Mouse (Mus musculus): ENCODE measurements at regions not wholly inside any gene's neighbourhood (a gene's known extent, or its start where the extent isn't known, plus 50 kb on each side); places are given as distances from the start of the nearest gene placed in this dataset.

DNA sequence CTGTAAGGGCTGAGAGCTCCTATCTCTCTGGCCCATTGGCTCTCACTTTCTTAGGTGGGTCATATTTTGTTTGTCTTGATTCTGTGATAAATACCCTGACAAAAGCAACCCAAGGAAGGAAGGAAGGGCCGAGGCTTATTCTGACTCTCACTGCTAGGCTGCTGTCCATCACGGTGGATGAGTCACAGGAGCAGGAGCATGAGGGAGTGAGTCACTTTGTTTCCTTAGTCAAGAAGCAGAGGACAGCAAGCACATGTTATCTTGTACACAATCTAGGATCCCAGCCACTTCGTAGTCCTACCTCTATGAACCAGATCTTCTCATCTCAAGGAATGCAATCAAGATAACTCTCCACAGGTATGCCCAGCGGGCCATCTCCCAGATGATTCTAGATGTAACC is 69.9 kb downstream of the Atp6v1g3 start:
- peak; percentile 41 for DNase-seq

DNA sequence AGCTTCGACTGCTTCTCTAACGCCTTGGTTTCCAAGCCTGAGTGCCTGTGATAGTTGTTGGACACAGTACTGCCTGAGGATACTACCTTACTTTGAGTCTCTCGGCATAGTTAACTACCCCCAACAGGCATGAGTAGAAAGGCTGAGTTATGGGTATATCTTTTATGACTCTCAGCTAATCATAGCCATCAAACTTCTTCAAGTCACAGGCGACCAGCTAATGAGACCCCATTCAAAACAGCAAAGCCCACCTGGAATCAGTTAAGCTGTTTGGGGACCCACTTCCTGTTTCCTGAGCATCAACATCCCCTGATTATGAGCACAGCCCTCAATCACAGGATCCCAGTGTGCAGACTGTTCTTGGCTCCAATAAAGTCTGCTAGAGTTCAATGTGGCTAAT is 71.4 kb downstream of the Atp6v1g3 start:
- no peak for DNase-seq

DNA sequence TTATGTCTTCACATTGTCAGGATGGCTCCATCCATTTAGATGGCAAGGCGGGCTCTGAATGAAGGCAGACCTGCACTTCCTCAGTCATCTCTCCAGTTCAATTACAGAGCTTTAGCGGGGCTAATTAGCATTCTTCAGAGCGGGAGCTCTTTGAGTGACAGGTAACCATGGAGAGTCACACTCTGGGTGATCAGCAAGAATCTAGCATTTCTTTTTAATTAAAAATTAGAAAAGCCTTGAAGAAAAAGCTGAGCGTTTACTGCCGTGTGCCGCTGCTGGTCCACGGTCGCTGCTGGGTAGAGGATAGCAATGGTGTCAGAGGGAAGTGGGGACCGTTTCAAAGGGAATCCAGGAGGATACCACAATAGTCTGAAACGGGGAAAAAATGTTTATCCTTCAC is 72.5 kb downstream of the Atp6v1g3 start:
- no peak for DNase-seq

DNA sequence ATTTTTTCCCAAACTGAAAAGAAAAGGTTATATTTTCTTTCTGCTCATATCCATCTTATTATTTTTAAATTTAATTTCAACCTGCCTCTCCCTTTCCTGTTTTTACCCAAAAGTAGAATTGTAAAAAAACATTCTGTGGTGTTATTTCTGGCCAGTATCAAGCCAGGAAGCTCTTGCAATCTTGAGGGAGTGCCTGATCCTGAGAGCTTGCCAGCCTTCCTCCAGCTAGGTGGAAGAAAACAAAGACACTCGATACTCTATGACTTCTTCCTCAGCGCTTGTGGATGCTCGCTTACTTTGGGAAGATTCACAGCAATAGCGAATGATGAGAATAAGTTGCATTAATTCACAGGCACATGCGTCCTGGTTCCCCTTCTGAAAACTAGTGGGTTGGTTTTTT is 73.4 kb downstream of the Atp6v1g3 start:
- DNase-seq, result no peak

DNA sequence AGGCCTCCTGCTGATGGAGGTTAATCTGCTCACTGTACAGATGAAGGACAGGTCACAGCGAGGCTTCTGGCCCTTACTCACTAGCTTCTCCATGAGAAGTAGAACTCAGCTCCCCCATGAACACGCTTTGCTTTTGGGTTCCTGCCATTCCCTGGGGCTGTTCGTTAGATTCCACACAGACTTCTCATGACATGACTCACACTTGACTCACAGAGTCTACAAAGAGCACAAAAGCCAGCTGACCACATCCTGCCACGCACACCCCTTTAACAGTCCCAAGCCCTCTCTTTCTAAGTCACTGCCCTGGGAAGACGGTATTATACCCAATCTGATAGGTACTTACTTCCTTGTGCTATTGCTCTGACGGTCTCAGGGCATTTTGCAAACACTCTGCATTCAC is 74.9 kb downstream of the Atp6v1g3 start:
- DNase-seq, result peak; percentile 64

DNA sequence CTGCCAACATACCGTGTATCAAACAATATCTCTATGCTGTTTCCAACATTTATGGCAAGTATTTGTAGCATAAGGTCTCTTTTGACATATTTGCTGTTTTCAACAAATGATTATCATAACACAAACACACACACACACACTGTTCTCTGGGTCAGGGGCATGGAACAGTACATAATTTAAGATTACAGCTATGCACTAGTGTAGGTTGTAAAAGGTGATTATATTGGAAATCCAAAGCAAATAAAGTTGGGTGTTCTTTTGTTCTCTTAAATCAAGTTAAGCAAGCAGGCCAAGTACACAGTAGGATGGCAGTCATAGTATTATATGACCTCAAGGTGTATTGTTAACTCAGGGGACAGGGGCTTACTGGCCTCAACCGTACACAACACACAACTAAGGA is 75.6 kb downstream of the Atp6v1g3 start:
- DNase-seq, result no peak

DNA sequence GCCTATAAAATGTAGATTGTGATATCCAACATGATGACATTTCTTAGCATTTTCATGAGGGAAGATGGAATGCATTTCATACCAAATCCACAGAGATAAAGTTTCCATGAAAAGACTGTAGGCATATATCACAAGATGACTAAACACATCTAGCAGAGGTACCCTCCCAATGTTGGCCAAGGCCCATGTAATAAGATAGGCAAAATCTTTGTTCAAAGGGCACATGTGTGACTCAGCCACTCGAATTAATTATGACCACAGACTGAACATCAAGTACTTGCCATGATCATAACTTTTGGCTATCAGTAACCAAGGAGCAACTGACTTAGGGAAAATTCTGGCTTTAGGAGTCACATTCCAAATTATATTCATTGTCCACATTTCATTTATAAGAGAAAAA is 82.9 kb downstream of the Atp6v1g3 start:
- peak; percentile 9 for DNase-seq

DNA sequence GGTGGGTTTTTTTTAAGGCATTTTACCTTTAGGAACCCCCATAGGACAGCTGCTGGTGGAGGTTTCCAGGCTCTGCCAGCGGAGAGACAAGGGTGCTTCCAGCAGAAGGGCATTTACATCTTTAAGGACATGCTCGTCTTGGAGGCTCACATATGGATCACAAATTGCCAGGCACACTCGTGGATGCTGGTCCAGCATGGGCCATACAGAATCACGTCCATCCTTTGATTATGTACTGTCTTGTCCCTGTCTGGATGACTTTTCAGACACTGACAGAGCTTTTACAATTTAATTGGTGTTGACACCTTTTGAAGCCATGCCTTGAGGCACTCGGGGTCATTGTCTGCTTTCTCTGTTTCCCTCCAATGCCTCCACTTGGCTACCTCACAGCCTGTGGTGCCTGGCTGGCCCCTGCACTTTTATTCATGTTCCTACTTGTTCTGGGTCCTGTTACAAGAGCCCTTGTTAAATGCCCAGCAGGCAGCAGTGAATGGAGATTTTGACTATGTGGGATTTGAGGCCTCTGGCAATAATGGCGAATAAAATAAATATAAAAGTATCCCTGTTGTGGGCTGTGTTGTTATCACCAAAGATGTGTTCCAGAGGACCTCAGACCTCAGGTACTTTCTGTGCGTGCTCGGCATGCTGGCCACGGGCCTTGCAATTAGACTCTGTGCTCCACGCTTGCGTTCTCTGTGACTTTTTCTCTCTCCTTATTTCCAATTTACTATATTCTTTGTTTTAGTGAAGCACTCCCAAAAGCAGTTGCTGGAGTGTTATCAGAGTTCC is 89.3 kb downstream of the Atp6v1g3 start:
- DNase-seq, result no peak

DNA sequence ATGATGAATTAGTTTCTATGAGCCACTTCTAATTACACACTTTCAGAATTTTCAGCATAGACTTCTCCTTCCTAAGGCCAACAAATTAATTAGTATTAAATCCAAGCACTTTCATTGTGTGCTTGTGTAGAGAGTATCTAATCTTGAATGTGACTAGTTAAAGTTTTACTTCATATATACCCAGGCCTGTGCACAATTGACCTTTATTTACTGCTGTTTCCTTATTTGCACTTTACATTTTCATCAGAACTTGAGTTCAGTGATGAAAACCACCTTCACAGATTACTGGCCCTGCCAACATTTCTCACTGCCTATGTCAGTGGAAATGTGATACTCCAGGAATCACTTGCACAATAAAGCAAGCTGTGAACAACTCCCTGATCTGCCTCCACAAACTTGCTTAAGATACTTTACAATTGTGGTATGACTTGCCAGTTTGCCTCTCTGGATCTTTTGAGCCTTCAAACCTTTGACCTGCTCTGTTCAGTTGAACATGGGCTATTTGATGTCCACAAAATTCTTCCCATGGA is 96.5 kb downstream of the Atp6v1g3 start:
- no peak for DNase-seq

DNA sequence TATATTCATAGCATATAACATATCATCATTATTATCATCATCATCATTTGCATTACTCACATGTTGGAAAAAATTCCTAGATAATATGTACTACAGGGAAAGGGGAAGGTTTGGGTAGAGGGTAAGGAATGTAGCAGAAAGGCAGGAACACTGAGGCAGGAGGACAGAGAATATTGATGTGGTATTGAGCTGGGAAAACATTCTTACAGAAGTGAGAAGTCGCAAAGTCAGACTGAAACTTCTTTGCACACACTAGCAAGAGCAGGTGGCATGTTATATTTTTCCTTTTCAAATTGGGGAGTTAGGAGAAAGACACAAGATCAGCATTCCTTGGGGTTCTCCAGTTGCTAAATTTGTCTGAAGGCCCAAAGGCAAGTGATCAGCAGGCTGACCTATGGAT is 97.9 kb downstream of the Atp6v1g3 start:
- DNase-seq, result no peak

DNA sequence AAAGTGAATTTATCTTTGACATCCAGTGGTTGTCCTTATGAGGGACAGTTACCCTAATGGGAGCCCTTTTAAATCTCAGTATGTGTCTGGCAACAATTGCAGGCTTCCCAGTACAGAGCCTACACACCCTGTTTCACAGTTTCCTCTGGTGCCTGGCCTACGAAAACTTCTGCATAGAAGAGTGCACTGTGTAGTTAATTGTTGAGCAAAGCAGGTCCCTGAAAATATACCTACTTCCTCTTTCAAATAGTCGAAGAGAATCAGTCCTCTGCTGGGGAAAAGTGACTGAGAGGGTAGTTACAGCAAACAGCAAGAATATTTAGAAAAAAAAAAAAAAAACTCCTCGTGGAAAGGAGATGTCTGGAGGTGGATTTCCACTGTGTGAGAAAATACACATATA is 110.6 kb downstream of the Atp6v1g3 start:
- DNase-seq, result no peak

DNA sequence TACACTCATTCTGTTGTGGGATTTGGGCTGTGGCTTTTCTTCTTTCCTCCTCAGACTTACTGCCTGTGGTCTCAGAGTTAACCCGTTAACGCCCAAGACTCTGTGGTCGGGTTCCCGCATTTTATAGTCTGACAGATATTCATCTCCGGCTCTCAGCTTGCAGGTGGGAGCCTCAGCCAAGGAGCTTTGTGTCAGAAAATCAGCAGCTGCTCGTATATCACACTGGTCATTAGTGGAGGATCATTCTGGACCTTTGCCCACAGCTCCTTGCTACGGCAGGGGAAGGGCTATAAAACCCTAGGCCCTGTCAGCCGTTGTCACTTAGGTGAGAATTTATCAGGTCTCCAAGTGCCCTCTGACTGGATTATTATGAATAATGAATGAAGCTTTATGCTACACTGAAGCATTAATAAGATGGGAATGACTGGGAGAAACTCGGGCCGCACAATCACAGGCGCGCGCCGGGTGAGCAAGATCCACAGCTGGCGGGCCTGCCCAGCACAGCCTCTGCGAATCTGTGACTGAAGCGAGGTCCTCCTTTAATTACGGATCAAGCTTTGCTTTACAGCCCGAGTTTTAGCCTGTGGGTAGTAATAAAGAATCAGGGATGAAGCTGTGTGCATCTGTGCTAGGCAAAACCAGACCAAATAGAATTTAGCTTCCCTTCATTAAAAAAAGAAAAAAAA is 111.8 kb downstream of the Atp6v1g3 start:
- DNase-seq, result peak; percentile 5

DNA sequence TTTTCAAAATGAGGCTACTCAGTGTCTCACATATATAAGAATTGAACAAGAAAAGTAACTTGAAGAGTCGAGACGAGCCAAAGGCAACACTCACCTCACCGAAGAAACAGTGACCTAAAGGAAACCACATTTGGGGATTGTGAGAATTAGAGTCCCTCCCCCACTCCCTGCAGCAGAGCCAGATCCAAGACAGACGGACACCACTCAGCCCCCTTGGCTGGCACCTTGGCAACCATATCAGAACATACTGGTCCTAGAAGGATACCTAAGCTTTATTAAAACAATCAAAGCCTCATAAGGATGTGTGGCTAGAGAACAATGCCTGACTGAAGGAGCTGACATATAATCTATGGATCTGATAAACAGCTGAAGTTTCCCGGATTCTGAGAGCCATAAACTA is 112.5 kb downstream of the Atp6v1g3 start:
- no peak for DNase-seq

DNA sequence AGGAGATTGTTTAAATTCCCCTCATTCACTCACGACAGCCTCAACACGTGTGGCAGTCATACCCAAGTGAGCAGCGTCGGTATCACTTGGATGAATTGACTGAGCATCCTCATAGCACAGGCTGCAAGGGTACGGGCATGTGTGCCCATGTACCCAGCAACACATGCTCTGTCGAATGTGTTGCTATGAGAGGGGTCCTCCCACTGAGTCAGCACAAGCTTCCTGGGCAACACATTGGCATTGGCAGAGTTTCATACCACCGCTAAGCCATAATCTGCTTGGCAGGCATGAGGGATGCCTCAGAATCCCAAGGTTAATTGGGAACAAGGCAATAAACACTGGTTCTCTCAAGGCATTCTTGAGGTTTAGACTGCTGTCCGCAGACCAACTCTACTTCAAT is 115.1 kb downstream of the Atp6v1g3 start:
- no peak for DNase-seq

DNA sequence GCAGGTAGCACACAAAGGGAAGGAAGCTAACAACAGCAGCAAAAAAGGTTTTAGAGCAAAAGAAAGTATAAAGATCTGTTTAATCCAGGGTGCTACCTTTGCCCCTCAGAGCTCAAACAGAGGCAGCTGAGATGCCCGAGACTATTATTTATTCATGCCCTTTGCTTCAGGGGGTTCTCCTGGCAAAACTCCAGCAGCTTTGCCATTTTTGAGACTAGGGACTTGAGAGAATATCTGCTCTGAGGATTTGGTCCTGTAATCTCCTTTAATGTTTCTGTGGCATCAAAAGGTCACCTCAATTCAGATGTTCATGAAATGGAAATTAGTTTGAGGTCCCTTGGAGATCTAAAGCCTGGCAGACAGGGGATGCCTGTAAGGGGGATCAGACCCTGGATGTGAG is 116.1 kb downstream of the Atp6v1g3 start:
- DNase-seq, result no peak

DNA sequence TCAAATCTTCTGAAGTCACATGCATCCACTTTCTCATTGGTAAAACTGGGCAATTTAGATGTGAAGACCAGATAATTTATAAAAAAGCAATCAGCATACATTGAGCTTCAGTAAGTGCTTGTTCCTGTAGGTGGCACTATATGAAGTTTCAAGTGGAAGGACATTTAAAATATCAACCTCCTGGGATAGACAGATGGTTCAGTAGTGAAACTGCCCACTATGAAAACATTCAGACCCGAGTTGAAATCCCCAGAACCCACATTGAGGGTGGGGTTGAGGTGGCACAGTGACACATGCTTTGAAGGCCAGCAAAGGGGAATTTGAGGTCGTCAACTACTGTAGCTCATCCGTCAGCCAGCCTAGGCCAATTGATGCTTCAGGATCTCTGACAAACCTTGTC is 145.1 kb downstream of the Atp6v1g3 start:
- peak; percentile 4 for DNase-seq

DNA sequence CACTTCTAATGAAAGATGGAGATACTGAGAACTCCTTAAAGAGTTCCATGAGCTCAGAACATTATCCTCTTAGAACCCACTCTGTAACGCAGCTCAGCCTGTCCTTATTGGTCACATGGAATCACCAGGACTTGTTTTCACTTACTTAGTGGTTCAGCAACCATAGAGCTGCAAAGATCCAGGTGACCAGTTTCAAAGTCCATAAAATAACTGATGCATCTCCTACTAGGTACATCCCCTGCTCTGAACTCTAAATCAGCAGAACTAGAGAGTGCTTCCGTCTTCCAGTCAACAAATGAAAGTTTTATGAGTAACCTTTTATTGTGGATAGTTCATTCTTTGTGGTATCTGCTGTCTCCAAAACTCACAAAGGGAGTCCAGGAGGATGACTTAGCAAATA is 153.9 kb downstream of the Atp6v1g3 start:
- DNase-seq, result no peak

All from adrenal gland, postnatal 14 days (tissue).